Mouse (Mus musculus): ENCODE data around the gene Ank2. TPM values are rescaled to one million over a fixed set of nuclear protein-coding genes. Genes with fewer than 3 reads are reported as not detected.

Gene Ank2
- total RNA-seq, 2 experiments from 2014 or later: 905 to 944 TPM

- peak in 1 of 2 experiments; percentile 63 for DNase-seq (ENCODE audit: low spot score in 2 of 2)
- intact Hi-C loops (cut with DNase I): no loop called here
Measured at GRCm38 (mm10) chr3:126920296-126920695, 578.9 kb downstream of the Ank2 start.

- no peak for DNase-seq (ENCODE audit: low spot score in 2 of 2)
- intact Hi-C loops (cut with DNase I): no loop called here
Measured at GRCm38 (mm10) chr3:126918805-126919473, 580.2 kb downstream of the Ank2 start.

GRCm38 (mm10) chr3:126916381-126916780 lies 582.8 kb downstream of the Ank2 start:
- intact Hi-C loops (cut with DNase I): no loop called here
- no peak for DNase-seq (ENCODE audit: low spot score in 2 of 2)

GRCm38 (mm10) chr3:126903543-126903942 lies 595.6 kb downstream of the Ank2 start:
- peak in 1 of 2 experiments; percentile 49 for DNase-seq (ENCODE audit: low spot score in 2 of 2)
- intact Hi-C loops (cut with DNase I): loop anchor here (2.0 to 5.0 kb wide), 2 partner anchors 501 to 1051 kb away; no protein-coding TSS in a partner anchor

- intact Hi-C loops (cut with DNase I): no loop called here
Measured at GRCm38 (mm10) chr3:126886644-126887043, 612.5 kb downstream of the Ank2 start.

GRCm38 (mm10) chr3:126886090-126886489 lies 613.1 kb downstream of the Ank2 start:
- intact Hi-C loops (cut with DNase I): no loop called here
- DNase-seq (ENCODE audit: low spot score in 2 of 2): no peak

More at GRCm38 (mm10) chr3:126886644-126887043, 612.5 kb downstream of the Ank2 start:
- DNase-seq (ENCODE audit: low spot score in 2 of 2): no peak

- intact Hi-C loops (cut with DNase I): no loop called here
- DNase-seq (ENCODE audit: low spot score in 2 of 2): no peak
Measured at GRCm38 (mm10) chr3:126878233-126878632, 620.9 kb downstream of the Ank2 start.

Small RNA genes lying within 50 kb of the gene (microRNA-seq; reads per million reads assigned to microRNA genes)
- gene Gm44494 (0 reads per million in 2 experiments), gene Mir302a (0.34 to 0.74 reads per million in 2 experiments), gene Mir302b (0.34 to 0.74 reads per million in 2 experiments), gene Mir302c (0 reads per million in 2 experiments), gene Mir302d (0.74 to 1.0 reads per million in 2 experiments), gene Mir367 (0 reads per million in 2 experiments)

Other genes with a start within 250 kb of the Ank2 start
- 10 to 100 TPM; 17.8 to 20.1 TPM for gene Larp7, start 54.0 kb upstream of the Ank2 start, total RNA-seq (2021)
- gene Zgrf1, start 54.1 kb upstream of the Ank2 start, total RNA-seq (2021): 1 to 10 TPM; 2.4 to 2.6 TPM
- 1 to 10 TPM in 1 of 2 experiments, under 1 TPM in 1; 0.48 to 1.2 TPM for gene Neurog2, start 133.8 kb upstream of the Ank2 start, total RNA-seq (2021)